Mouse (Mus musculus) forelimb bud, embryonic 11.5 days (tissue): ENCODE results near the gene Vwa5b2.

Experiments
- DNase-seq: peaks from one replicate; pipeline ENCODE4 v3.0.0-alpha.2; 2012; ENCODE audit warnings: low read depth, low spot score

Gene Vwa5b2

GRCm38 (mm10) chr16:20589366-20589938 is at the start of gene Vwa5b2:
Gene Vwa5b2, plus strand, starts transcription at chr16:20589471.
- DNase-seq: no peak

- DNase-seq: no peak
Measured at GRCm38 (mm10) chr16:20539649-20540048, 49.6 kb upstream of the Vwa5b2 start.

- no peak for DNase-seq
Measured at GRCm38 (mm10) chr16:20540438-20540837, 48.8 kb upstream of the Vwa5b2 start.

GRCm38 (mm10) chr16:20545696-20546095 is 43.6 kb upstream of the Vwa5b2 start:
- DNase-seq: no peak

- DNase-seq: no peak
Measured at GRCm38 (mm10) chr16:20547423-20547822, 41.8 kb upstream of the Vwa5b2 start.

GRCm38 (mm10) chr16:20548096-20548948 is 40.9 kb upstream of the Vwa5b2 start, which contains the start of gene Abcf3:
Gene Abcf3, plus strand, starts transcription at chr16:20548577.
- DNase-seq: peak; percentile 100

- DNase-seq: no peak
Measured at GRCm38 (mm10) chr16:20549161-20549560, 40.1 kb upstream of the Vwa5b2 start.

- DNase-seq: no peak
Measured at GRCm38 (mm10) chr16:20551691-20552090, 37.6 kb upstream of the Vwa5b2 start.

- DNase-seq: no peak
Measured at GRCm38 (mm10) chr16:20552594-20552993, 36.7 kb upstream of the Vwa5b2 start.

- no peak for DNase-seq
Measured at GRCm38 (mm10) chr16:20555000-20555399, 34.3 kb upstream of the Vwa5b2 start.

GRCm38 (mm10) chr16:20557381-20557780 is 31.9 kb upstream of the Vwa5b2 start:
- no peak for DNase-seq

- no peak for DNase-seq
Measured at GRCm38 (mm10) chr16:20565075-20565474, 24.2 kb upstream of the Vwa5b2 start.

- no peak for DNase-seq
Measured at GRCm38 (mm10) chr16:20589939-20590679, 838 bp downstream of the Vwa5b2 start.

GRCm38 (mm10) chr16:20590680-20591038 is 1.4 kb downstream of the Vwa5b2 start:
- DNase-seq: no peak

GRCm38 (mm10) chr16:20591076-20591705 is 1.9 kb downstream of the Vwa5b2 start:
- no peak for DNase-seq

- DNase-seq: no peak
Measured at GRCm38 (mm10) chr16:20595060-20595673, 5.9 kb downstream of the Vwa5b2 start.

GRCm38 (mm10) chr16:20595737-20596136 is 6.5 kb downstream of the Vwa5b2 start:
- no peak for DNase-seq

GRCm38 (mm10) chr16:20596687-20597441 is 7.6 kb downstream of the Vwa5b2 start:
- DNase-seq: no peak

GRCm38 (mm10) chr16:20600511-20600910 is 11.2 kb downstream of the Vwa5b2 start:
- DNase-seq: no peak

GRCm38 (mm10) chr16:20604705-20605104 is 15.4 kb downstream of the Vwa5b2 start:
- DNase-seq: no peak
